Mouse (Mus musculus): Measurements from ENCODE around the gene Gm21985. TPM values are rescaled to one million over a fixed set of nuclear protein-coding genes. Genes with fewer than 3 reads are reported as not detected.

Gene Gm21985
- not detected in 2 replicates for polyA plus RNA-seq (2012; rRNA removed)

GRCm38 (mm10) chr2:112266242-112266592 is at the start of gene Gm21985:
TSS of gene Gm21985 (plus strand) at chr2:112266314.
- WGBS = under 1% methylated on average over 11 of the region's 11 CpGs
- no peak for DNase-seq
- TF ChIP-seq CTCF (IDR thresholded peaks at IDR 0.05; ENCODE audit: insufficient read depth, low read length) (no peak), POLR2A (IDR thresholded peaks at IDR 0.05; ENCODE audit: borderline replicate concordance, extremely low read depth, low read depth, low read length) (peak; percentile 43; the same call in 1 of the 2 replicates)
- Histone ChIP-seq H3K4me3 (replicated peaks; ENCODE audit: extremely low read depth, low read depth, low read length) (peak within 1 kb of the TSS; percentile 87), H3K4me1 (ENCODE audit: control insufficient read depth, insufficient read depth, low read length) (peaks cover 6% of the 10 kb centered on the region; the same call in 1 of the 2 replicates)

- TF ChIP-seq POLR2A (IDR thresholded peaks at IDR 0.05; ENCODE audit: borderline replicate concordance, extremely low read depth, low read depth, low read length) = no peak
- TF ChIP-seq CTCF (IDR thresholded peaks at IDR 0.05; ENCODE audit: insufficient read depth, low read length) = no peak
Measured at GRCm38 (mm10) chr2:112217614-112218013, 48.5 kb upstream of the Gm21985 start.

DNA sequence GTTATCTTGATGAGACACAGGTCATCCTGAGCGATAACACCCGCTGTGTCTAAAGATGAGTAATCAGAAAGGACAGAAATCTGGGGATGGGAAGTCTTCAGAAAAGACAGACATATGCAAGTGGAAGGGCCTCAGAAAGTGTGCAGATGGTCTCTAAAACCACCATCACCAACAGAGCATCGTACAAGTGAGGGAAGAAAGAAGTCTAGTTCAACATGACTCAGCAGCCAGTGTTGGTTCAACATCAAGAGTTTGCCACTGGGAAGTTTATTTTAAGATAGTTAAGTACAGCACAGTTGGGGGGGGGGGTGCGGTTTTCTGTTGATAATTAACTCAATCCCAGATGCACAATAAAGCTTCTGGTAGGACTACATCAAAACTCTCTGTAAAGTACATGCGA is 45.2 kb upstream of the Gm21985 start:
- no peak for DNase-seq
- 77% methylated on average over 5 of the region's 5 CpGs for WGBS
- H3K4me1 ChIP-seq (ENCODE audit: control insufficient read depth, insufficient read depth, low read length) = no peaks in the 10 kb centered on the region

More at GRCm38 (mm10) chr2:112217614-112218013, 48.5 kb upstream of the Gm21985 start:
- Histone ChIP-seq H3K4me1 (ENCODE audit: control insufficient read depth, insufficient read depth, low read length) (no peaks in the 10 kb centered on the region), H3K4me3 (replicated peaks; ENCODE audit: extremely low read depth, low read depth, low read length) (no peak overlapping the region)
- DNase-seq = no peak
- 45% methylated on average over 6 of the region's 6 CpGs for WGBS

DNA sequence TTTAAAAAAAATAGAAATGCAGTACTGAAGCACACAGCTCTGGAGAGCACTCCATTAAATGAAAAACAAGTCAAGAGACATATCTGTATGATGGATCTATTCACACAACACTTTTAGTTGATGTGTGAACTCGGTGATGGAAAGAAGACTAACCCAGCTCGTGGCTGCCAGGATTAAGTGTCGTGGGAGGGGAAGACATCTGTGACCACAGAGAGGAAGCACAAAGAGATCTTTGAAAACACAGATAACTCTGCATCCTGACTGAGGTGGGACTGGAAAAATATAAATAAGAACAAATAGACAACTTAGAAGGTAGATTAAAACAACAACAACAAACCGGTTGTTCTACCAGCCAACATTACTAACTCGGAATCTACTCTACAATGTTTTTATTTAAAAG is 43.5 kb upstream of the Gm21985 start:
- WGBS = 43% methylated on average over 5 of the region's 5 CpGs

More for the DNA sequence above, 45.2 kb upstream of the Gm21985 start:
- H3K4me3 ChIP-seq (replicated peaks; ENCODE audit: extremely low read depth, low read depth, low read length) = no peak overlapping the region
- TF ChIP-seq CTCF (IDR thresholded peaks at IDR 0.05; ENCODE audit: insufficient read depth, low read length) = no peak
- TF ChIP-seq POLR2A (IDR thresholded peaks at IDR 0.05; ENCODE audit: borderline replicate concordance, extremely low read depth, low read depth, low read length) = no peak

DNA sequence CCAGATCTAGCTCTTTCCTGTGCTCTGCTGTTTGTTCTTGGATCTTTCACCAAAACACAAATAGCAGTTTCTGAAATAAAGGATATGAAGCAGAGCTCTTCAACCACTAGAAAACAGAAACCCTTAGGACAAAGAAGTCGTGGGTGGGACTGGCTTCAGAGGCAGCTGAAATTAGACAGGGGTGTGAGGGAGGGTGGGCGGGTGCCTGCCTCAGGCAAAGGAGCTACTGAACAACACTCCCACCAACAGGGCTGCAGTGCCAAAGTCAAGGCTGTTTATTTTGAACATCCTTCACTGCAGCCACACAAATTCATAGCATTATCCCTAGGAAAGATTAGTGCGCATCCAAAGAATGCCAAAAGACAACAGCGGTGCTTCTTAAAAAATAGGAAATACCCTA is 41.8 kb upstream of the Gm21985 start:
- Histone ChIP-seq H3K4me1 (ENCODE audit: control insufficient read depth, insufficient read depth, low read length) (no peaks in the 10 kb centered on the region), H3K4me3 (replicated peaks; ENCODE audit: extremely low read depth, low read depth, low read length) (no peak overlapping the region)
- no peak for DNase-seq
- TF ChIP-seq CTCF (IDR thresholded peaks at IDR 0.05; ENCODE audit: insufficient read depth, low read length) = no peak
- no peak for TF ChIP-seq POLR2A (IDR thresholded peaks at IDR 0.05; ENCODE audit: borderline replicate concordance, extremely low read depth, low read depth, low read length)
- WGBS = 54% methylated on average over 4 of the region's 4 CpGs

More for the DNA sequence above, 43.5 kb upstream of the Gm21985 start:
- Histone ChIP-seq H3K4me1 (ENCODE audit: control insufficient read depth, insufficient read depth, low read length) (no peaks in the 10 kb centered on the region), H3K4me3 (replicated peaks; ENCODE audit: extremely low read depth, low read depth, low read length) (no peak overlapping the region)
- TF ChIP-seq CTCF (IDR thresholded peaks at IDR 0.05; ENCODE audit: insufficient read depth, low read length) (no peak), POLR2A (IDR thresholded peaks at IDR 0.05; ENCODE audit: borderline replicate concordance, extremely low read depth, low read depth, low read length) (no peak)
- no peak for DNase-seq

GRCm38 (mm10) chr2:112232623-112233022 is 33.5 kb upstream of the Gm21985 start:
- TF ChIP-seq CTCF (IDR thresholded peaks at IDR 0.05; ENCODE audit: insufficient read depth, low read length) (no peak), POLR2A (IDR thresholded peaks at IDR 0.05; ENCODE audit: borderline replicate concordance, extremely low read depth, low read depth, low read length) (no peak)
- no peak for DNase-seq
- WGBS = 50% methylated on average over 1 of the region's 1 CpGs
- Histone ChIP-seq H3K4me1 (ENCODE audit: control insufficient read depth, insufficient read depth, low read length) (no peaks in the 10 kb centered on the region), H3K4me3 (replicated peaks; ENCODE audit: extremely low read depth, low read depth, low read length) (no peak overlapping the region)

DNA sequence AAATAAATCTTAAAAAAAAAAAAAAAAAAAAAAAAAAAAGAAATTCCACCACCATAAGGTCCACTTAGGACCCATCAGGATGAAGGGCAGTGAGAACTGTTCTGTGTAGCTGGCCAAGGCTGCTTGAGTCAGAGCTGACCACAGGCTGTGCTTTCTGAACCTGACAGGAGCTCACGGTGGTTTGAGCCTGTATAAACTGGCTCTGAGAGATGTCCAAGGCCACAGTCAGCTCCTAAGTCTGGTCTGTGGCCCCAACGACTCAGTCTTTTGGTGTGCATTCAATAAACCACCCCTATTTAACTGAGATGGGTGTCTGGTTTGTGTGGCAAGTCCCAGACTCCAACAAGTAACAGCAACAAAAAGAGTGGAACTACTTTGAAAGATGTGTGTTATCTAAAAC is 29.5 kb upstream of the Gm21985 start:
- no peak for DNase-seq
- WGBS = 81% methylated on average over 2 of the region's 2 CpGs
- TF ChIP-seq CTCF (IDR thresholded peaks at IDR 0.05; ENCODE audit: insufficient read depth, low read length) (no peak), POLR2A (IDR thresholded peaks at IDR 0.05; ENCODE audit: borderline replicate concordance, extremely low read depth, low read depth, low read length) (no peak)
- H3K4me1 ChIP-seq (ENCODE audit: control insufficient read depth, insufficient read depth, low read length) = no peaks in the 10 kb centered on the region
- no peak overlapping the region for H3K4me3 ChIP-seq (replicated peaks; ENCODE audit: extremely low read depth, low read depth, low read length)

DNA sequence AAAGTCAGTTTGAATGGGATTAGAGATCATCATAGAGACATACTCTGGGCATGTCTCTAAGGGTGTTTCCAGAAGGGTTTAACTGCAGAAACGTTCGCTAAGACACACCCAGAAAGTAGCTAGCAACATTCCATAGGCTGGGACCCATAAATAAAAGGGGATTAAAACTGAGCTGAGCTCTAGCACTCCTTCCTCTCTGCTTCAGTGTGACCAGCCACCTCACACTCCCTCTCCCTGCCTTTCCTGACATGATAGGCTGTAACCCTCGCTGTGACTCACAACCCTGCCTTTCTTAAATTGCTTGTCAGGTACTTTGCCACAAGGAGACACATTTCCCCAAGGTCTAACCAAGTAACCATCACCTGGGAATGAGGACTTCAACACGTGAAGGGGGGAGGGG is 28.1 kb upstream of the Gm21985 start:
- no peak for TF ChIP-seq POLR2A (IDR thresholded peaks at IDR 0.05; ENCODE audit: borderline replicate concordance, extremely low read depth, low read depth, low read length)
- no peak for TF ChIP-seq CTCF (IDR thresholded peaks at IDR 0.05; ENCODE audit: insufficient read depth, low read length)
- WGBS = 13% methylated on average over 4 of the region's 4 CpGs
- DNase-seq = no peak
- Histone ChIP-seq H3K4me3 (replicated peaks; ENCODE audit: extremely low read depth, low read depth, low read length) (no peak overlapping the region), H3K4me1 (ENCODE audit: control insufficient read depth, insufficient read depth, low read length) (no peaks in the 10 kb centered on the region)

DNA sequence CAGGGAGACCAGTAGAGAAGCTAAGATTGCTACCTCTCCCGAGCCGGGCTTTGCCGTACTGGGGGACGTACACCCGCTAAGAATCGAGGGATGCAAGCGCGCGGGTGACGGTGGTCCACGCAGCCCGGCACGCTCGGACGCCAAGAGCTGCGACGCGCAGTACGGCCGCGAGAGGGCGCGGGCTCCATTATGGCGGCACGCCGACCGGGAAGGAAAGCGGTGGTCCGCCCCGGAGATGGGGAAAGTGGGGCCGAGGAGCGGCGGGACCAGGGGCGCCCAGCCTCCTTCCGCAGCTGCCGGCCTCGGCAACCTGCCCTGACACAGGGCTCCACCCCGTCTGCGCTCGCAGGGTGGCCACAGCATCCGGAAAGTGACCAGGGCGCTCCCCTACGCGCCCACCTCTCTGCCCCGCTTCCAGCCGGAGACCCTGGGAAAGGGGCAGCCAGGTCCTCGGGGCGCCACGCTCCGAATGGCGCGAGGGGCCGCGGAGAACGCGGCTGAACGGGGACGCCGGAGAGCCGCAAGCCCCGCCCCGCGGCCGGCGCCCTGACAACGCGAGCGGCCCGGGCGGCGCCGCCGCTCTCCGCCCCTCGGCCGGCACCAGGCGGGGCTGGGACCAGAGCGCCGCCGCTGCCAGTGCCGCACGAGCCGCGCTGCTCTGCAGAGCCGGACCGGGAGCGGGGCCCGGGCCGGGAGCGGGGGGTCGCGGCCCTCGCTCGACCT is 26.7 kb upstream of the Gm21985 start, which contains the start of gene Lpcat4:
Lpcat4 (plus strand) TSS at position 257 of the 723 bp plus-strand sequence.
- peak; percentile 88 for DNase-seq
- TF ChIP-seq POLR2A (IDR thresholded peaks at IDR 0.05; ENCODE audit: borderline replicate concordance, extremely low read depth, low read depth, low read length) = peak; percentile 44; the same call in 1 of the 2 replicates
- peak; percentile 55 for TF ChIP-seq CTCF (IDR thresholded peaks at IDR 0.05; ENCODE audit: insufficient read depth, low read length)
- under 1% methylated on average over 94 of the region's 94 CpGs for WGBS

More for the DNA sequence above, 26.7 kb upstream of the Gm21985 start, which contains the start of gene Lpcat4:
- H3K4me1 ChIP-seq (ENCODE audit: control insufficient read depth, insufficient read depth, low read length) = no peaks in the 10 kb centered on the region
- H3K4me3 ChIP-seq (replicated peaks; ENCODE audit: extremely low read depth, low read depth, low read length) = peak within 1 kb of the TSS; percentile 81
